Mouse (Mus musculus) subcutaneous adipose tissue, adult 2 months (tissue): Measurements from ENCODE around the gene Foxf1. TPM values are rescaled to one million over a fixed set of nuclear protein-coding genes. Genes with fewer than 3 reads are reported as not detected.

Experiments used
- polyA plus RNA-seq: library from polyadenylated mRNA; depleted of rRNA; stranded (reverse); fragments of >200 nt; gene quantifications from 2 replicates; pipeline ENCODE4 v1.2.3, GENCODE M21; 2012; ENCODE audit warnings: low replicate concordance; rRNA removed

The Foxf1 gene
- polyA plus RNA-seq, result 2.8 and 5.6 TPM in 2 replicates

GRCm38 (mm10) chr8:121084210-121084951, at the start of gene Foxf1:
TSS of gene Foxf1 (plus strand) at chr8:121084386.

GRCm38 (mm10) chr8:121107668-121108656, 23.8 kb downstream of the Foxf1 start, which contains the start of gene Mthfsd:
TSS of gene Mthfsd (minus strand) at chr8:121108392.

DNA sequence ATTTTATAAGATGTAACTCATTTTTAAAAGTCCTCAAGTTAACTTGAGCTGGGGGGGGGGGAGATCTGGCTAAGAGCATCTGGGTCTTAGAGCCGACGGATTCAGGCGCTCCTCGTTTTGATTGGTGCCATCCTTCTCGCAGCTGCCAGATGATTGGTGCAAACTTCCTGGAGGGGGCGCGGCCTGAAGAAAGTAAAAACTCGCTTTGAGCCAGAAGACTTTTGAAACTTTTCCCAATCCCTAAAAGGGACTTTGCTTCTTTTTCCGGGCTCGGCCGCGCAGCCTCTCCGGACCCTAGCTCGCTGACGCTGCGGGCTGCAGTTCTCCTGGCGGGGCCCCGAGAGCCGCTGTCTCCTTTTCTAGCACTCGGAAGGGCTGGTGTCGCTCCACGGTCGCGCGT, 31.8 kb downstream of the Foxf1 start, which contains the start of gene Foxc2:
Gene Foxc2 (plus strand): TSS at position 224 of the 400 bp plus-strand sequence.

GRCm38 (mm10) chr8:121127756-121128375, 43.7 kb downstream of the Foxf1 start, which contains the start of gene Foxl1:
TSS of gene Foxl1 (plus strand) at chr8:121127940.

Other genes starting within 250 kb of the Foxf1 start
- gene Mthfsd, start 24.0 kb downstream of the Foxf1 start, polyA plus RNA-seq, result 88.7 and 88.8 TPM in 2 replicates
- 1.7 and 2.3 TPM in 2 replicates for gene Foxc2, start 31.8 kb downstream of the Foxf1 start, polyA plus RNA-seq
- gene Foxl1, start 43.6 kb downstream of the Foxf1 start, polyA plus RNA-seq, result 0.11 and 0.23 TPM in 2 replicates